Mouse (Mus musculus): ENCODE results near the gene Atg14.

DNA sequence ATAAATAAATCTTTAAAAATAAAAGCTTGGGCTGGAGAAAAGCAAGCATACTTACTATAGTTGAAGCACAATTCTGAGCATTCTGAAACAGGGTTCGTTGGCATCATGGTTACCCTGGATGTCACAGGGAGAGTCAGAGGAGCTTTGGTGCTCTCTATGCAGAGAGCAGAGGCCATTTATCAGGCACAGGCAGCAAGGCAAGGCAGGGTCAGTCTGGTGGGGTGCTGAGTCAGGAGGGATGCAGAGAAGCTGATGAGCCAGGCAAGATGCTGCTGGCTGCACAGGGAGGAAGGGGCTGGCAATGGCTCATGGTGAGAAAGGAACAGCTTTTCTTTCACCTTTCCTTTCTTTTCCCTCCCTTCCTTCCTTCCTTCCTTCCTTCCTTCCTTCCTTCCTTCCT is 19.0 kb upstream of the Atg14 start:
- TF ChIP-seq CTCF (IDR thresholded peaks at IDR 0.05; ENCODE audit: borderline replicate concordance, insufficient read depth, low read length) (no peak), POLR2A (IDR thresholded peaks at IDR 0.05; ENCODE audit: low read depth, low read length) (no peak)
